Mouse (Mus musculus) MEL (cell line): Measurements from ENCODE around the gene Dhdh.

Source experiments
- EP300 ChIP-seq, 2 experiments: IDR thresholded peaks; 2 replicates each; pipeline ENCODE4 v1.6.1; 2011; ENCODE audit warnings: improper control_type of control experiment in 2 of 2, low read length in 2 of 2, low read depth in 1 of 2, mild to moderate bottlenecking in 1 of 2
- HCFC1 ChIP-seq: IDR thresholded peaks from 2 replicates; pipeline ENCODE4 v1.6.1; 2012; ENCODE audit warnings: low read depth, mild to moderate bottlenecking, inconsistent platforms, low read length, improper control_type of control experiment, moderate library complexity

- TF ChIP-seq HCFC1 (no peak), EP300 (IDR thresholded peaks at IDR 0.05; ENCODE audit: low read depth in 1 of 2, low read length in 2 of 2) (no peak)
These were observed 31.2 kb downstream of the Dhdh start for GRCm38 (mm10) chr7:45457204-45458060.
